Mouse (Mus musculus): ENCODE data around the gene Kirrel.

DNA sequence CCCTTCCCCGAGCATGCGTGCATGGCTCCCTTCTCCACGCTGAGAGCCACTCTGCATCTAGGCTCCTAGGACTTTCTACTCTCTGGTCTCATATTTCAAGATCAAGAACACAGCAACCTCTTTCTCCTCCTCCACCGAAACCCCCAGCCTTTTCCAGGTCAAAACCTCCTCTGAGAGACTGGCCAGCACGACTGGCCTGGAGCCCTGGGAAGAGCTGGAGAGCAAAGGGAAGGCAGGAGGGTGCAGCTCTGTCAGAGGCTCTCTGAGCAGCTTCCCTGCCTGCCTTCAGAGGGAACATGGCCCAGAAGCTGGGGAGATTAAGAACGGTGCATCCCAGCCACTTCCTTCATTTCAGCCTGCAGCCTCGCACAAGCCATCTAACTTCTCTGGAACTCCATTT, 5.8 kb downstream of the Kirrel start:
- no peak for TF ChIP-seq MXI1 (IDR thresholded peaks at IDR 0.05; ENCODE audit: low read depth, low read length)
- TF ChIP-seq MAZ (IDR thresholded peaks at IDR 0.05; ENCODE audit: low read depth, low read length), result no peak
- TF ChIP-seq CTCF (conservative IDR thresholded peaks at IDR 0.05 in 1 of 2, IDR thresholded peaks at IDR 0.05 in 1 of 2; ENCODE audit: low read depth in 2 of 2, low read length in 2 of 2), result no peak
- TF ChIP-seq E2F4 (IDR thresholded peaks at IDR 0.05; ENCODE audit: insufficient replicate concordance, low read depth, low read length), result no peak
- no peak for TF ChIP-seq USF1 (IDR thresholded peaks at IDR 0.05; ENCODE audit: low read depth, low read length)
- no peak for TF ChIP-seq POLR2A (IDR thresholded peaks at IDR 0.05; ENCODE audit: low read depth, low read length)
- TF ChIP-seq EP300 (IDR thresholded peaks at IDR 0.05; ENCODE audit: low read length), result no peak
- no peak for TF ChIP-seq CHD1 (IDR thresholded peaks at IDR 0.05; ENCODE audit: low read depth, low read length)
